Mouse (Mus musculus) left cerebral cortex, postnatal 4 days (tissue): ENCODE measurements around the gene Olfr884. TPM values are rescaled to one million over a fixed set of nuclear protein-coding genes. Genes with fewer than 3 reads are reported as not detected.

Experiments used
- DNase-seq: peaks from one replicate; pipeline ENCODE4 v3.0.0-alpha.2; 2022
- intact Hi-C: fragments of 180-260 bp; cut with DNase I; formaldehyde crosslinking; loops from one replicate; pipeline ENCODE4 v1.15.1; 2025
- total RNA-seq, 2 experiments: library from RNA; stranded (reverse); gene quantifications; 2 replicates each; pipeline ENCODE4 v1.2.3; 2021

Gene Olfr884
- not detected for total RNA-seq

DNA sequence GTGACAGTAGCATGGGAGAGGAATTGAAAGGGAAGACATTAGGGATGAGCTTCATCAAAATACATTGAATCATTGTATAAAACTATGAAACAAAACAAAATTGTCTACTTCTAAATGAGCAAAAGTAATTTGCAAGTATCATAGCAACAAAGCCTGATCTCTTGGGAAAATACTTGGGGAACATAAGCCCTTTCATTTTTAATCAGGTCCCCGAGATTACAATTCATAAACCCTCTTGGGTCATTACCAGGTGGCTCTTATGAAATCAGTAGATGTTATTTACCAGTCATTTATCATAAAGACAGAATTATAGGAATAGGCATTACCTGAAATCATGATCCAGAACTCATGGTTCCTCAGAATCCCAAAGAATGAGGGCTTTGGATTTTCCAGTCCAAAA is at the start of gene Olfr884:
Olfr884 (plus strand) TSS at position 301 of the 400 bp plus-strand sequence.
- DNase-seq: no peak
- intact Hi-C loops: no loop called here

DNA sequence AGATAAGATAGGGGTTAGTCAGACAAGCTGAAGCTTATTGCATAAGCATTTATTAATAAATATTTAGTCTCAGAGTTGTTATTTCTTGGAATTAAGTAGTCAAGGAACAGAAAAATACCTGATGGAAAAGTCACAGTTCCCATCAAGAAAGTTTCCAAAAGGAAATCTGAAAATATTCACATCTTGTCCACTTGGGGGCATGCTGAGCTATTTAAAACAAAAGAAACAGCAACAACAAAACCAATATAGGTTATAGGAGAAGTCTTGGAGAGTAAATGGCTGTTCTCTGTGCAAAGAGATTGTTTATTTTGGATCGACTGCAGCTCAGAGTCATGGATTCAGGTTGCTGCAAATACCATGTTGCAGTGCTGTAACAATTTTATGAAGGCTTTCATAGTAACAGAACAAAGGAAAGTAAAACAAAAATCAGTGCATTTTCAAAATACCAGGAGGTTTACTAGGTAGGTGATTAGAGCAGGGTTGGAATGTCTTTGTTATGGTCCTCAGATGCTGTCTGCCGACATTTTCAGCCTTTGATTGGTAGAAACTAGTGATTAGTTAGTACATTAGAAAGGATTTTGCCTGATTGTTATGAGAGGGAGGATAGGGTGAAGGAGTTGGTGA is 47.7 kb upstream of the Olfr884 start:
- DNase-seq: no peak
- intact Hi-C loops: no loop called here

DNA sequence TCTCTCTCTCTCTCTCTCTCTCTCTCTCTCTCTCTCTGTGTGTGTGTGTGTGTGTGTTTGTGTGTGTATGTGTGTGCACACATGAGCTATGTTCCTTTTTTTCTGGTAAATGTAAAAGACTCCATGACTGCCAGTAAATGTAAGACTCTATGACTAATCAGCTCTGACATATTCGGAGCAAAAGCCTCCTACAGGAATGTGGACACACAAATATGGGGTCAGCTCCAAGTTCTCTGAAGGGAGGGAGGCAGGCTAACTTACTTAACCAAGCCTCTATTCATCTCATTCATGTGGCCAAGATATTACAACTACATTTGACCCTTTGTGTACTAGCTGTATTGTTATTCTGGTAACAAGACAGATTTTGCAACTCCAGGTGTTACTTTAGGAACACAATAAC is 46.3 kb upstream of the Olfr884 start:
- intact Hi-C loops: no loop called here
- no peak for DNase-seq

DNA sequence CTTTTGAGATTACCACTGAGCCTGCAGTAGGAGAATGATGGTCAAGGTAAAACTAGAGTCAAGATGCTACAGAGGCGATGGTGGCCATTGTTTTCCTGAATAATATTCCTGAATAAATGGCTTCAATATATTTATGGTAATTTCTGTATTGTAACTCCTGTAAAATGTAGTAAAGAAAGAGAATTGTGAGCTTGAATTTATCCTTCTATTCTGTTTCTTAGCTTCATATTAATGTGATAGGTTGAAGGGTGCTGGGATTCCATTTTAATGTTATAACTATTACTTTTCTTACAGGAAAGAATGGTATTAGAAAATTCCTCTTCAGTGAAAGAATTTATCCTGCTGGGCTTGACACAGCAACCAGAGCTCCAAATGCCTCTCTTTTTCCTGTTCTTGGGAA is 20.8 kb upstream of the Olfr884 start, which contains the start of gene Olfr883:
Olfr883 (plus strand) TSS at position 301 of the 400 bp plus-strand sequence.
- intact Hi-C loops: no loop called here
- DNase-seq: no peak

DNA sequence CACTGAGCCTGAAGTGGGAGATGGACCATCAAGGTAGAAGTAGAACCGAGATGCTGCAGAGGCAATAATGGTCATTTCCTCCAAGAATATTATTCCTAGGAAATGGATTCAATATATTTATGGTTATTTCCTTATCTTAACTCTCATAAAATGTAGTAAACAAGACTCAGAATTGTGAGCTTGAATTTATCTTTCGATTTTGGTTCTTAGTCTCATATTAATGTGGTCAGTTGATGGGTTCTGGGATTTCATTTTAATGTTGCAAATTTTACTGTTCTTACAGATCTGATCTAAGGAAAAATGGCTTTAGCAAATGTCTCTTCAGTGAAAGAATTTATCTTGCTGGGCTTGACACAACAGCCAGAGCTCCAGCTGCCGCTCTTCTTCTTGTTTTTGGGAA is 14.7 kb downstream of the Olfr884 start, which contains the start of gene Olfr885:
Olfr885 (plus strand) TSS at position 301 of the 400 bp plus-strand sequence.
- DNase-seq: no peak
- intact Hi-C loops: no loop called here

DNA sequence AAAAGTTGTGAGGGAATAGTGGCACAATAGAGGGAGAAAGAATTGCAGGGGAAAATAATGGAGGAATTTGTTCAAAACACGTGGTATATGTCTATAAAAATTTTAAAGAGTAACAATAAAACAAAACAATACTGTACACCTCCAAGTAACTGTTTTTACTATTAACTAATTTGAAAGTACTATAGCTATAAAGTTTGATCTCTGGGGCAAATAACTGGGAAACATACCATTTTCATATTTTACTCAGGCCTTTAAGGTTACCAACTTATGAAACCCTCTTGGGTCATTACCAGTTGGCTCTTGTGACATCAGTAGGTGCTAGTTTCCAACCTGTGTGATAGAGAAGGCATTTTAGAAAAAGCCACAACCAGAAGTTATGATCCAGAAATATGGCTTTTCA is 37.4 kb downstream of the Olfr884 start, which contains the start of gene Olfr887:
Olfr887 (plus strand) TSS at position 301 of the 400 bp plus-strand sequence.
- intact Hi-C loops: no loop called here
- no peak for DNase-seq

Other genes starting within 250 kb of the Olfr884 start
- gene Olfr876, start 243.5 kb upstream of the Olfr884 start, total RNA-seq: not detected
- gene Olfr877, start 192.3 kb upstream of the Olfr884 start, total RNA-seq: not detected
- gene Olfr145, start 149.8 kb upstream of the Olfr884 start, total RNA-seq: not detected
- not detected for gene Olfr878, start 128.7 kb upstream of the Olfr884 start, total RNA-seq
- gene Olfr881, start 54.7 kb upstream of the Olfr884 start, total RNA-seq: not detected
- not detected for gene Olfr883, start 20.7 kb upstream of the Olfr884 start, total RNA-seq
- not detected for gene Olfr885, start 14.8 kb downstream of the Olfr884 start, total RNA-seq
- not detected for gene Olfr887, start 37.5 kb downstream of the Olfr884 start, total RNA-seq
- gene Olfr888, start 61.6 kb downstream of the Olfr884 start, total RNA-seq: not detected
- not detected for gene Olfr889, start 68.6 kb downstream of the Olfr884 start, total RNA-seq
- not detected for gene Olfr890, start 96.0 kb downstream of the Olfr884 start, total RNA-seq
- not detected for gene Olfr891, start 134.3 kb downstream of the Olfr884 start, total RNA-seq
- gene Olfr893, start 161.8 kb downstream of the Olfr884 start, total RNA-seq: not detected
- not detected for gene Olfr894, start 171.5 kb downstream of the Olfr884 start, total RNA-seq
- gene Olfr143, start 206.2 kb downstream of the Olfr884 start, total RNA-seq: not detected
- gene Olfr895, start 221.3 kb downstream of the Olfr884 start, total RNA-seq: not detected
- not detected for gene Olfr896-ps1, start 244.6 kb downstream of the Olfr884 start, total RNA-seq